Mouse (Mus musculus): ENCODE measurements around the gene Slc35b1.

- TF ChIP-seq CTCF (IDR thresholded peaks at IDR 0.05) (no peak), EP300 (IDR thresholded peaks at IDR 0.05) (no peak)
These were observed 17.1 kb downstream of the Slc35b1 start for GRCm38 (mm10) chr11:95401568-95401967.

Measured in lung, postnatal 0 days (tissue).